Mouse (Mus musculus) T-helper 1 cell (primary cell): ENCODE data around the gene Smagp.

Experiments
- in situ Hi-C: fragments of 300-600 bp; cut with MboI, MseI; formaldehyde crosslinking; loops from one replicate; pipeline ENCODE4 v1.15.1; 2025; ENCODE audit warnings: high pct_unique_total_duplicates

The Smagp gene

DNA sequence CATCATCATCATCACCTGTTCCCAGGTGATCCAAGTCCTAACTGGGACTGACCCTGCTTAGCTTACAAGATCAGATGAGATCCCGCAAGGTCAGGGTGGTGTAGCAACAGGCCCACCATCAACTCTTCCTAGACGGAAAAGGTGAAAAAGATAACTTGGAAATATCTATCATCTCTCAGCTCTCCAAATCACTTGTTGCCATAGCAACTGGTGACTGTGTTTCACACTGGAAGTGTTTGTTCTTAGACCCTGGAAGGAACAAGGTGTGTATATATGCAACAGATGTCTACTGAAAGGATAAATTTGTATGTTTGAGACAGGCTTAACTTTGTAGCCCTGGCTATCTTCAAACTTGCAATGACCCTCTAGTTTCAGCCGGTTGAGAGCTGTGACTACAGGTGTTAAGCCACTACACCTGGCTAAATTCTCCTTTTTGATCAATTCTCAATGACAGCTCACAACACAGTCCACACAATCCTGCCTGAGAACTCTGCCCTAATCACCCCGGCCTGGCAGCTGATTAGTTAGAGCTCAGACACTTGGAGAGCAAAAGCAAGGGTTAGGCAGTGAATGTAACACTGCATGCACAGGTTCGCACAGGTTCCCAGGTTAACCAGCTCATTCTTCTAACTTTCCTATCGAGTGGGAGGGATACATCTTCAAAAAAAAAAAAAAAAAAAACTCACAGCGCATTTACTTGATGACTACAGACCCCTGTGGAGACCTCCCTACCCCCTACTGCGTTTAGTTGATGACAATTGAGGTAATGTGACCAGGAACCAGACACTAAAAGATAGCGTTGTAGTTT, 28.9 kb upstream of the Smagp start:
- in situ Hi-C loops: no loop called here

- in situ Hi-C loops: no loop called here
Measured at GRCm38 (mm10) chr15:100664813-100665274, 28.1 kb upstream of the Smagp start.

DNA sequence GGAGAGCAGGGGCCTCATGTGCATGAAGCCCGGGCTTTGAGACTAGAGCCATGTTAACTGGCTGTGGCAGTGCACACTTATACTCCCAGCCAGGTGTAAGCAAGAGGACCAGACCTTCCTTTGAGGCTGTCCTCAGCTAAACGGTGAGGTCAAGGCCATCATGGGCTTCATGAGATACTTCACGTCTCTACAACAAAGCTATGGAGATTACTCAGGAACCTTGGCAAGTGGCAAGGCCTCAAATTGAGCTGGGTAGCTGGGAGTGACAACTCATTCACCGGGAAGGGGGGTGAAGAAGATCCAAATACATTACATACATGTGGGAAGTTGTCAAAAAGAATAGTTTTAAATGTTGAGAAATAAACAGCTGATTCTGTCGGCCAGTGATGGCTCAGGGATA, 24.1 kb upstream of the Smagp start:
- in situ Hi-C loops: no loop called here

GRCm38 (mm10) chr15:100660306-100660705, 23.6 kb upstream of the Smagp start:
- in situ Hi-C loops: no loop called here

GRCm38 (mm10) chr15:100655201-100655600, 18.5 kb upstream of the Smagp start:
- in situ Hi-C loops: no loop called here

GRCm38 (mm10) chr15:100654271-100654670, 17.5 kb upstream of the Smagp start:
- in situ Hi-C loops: no loop called here

DNA sequence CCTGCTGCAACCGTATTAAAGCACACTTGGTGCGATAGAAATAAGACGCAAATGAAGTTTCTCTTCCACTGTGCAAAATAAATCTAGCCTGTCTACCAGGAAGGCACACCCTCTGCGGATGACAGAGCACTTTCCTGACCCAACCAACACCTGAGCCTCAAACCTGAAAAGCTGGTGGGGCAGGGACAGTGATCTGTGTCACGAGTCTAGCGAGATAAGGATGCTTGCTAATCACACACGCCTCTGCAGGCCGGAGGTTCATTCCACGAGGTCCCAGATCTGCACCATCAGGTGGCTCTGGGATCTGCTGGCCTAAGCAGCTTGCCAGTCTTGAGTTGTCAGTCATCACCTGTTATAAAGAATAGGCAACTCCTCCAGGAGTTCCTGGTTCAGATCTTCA, 14.9 kb upstream of the Smagp start:
- in situ Hi-C loops: no loop called here

DNA sequence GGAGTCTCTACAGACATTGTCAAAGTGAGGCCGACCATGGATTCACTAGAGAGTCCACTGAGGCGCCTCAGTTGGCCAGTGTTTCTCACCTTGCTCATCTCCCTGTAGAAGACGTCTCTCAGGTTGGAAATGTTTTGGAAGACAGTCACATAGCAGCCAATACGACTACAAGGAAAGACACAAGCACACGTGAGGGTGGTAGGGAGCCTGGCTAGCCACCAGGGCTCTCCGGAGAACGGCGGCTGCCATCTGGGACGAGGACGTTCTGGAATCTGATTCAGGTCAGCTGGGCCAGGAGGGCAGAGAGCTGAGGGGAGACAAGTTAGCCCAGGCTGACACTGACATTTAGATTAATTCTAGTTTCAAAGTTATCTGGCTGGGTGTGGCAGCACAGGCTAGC, 13.4 kb upstream of the Smagp start:
- in situ Hi-C loops: no loop called here

DNA sequence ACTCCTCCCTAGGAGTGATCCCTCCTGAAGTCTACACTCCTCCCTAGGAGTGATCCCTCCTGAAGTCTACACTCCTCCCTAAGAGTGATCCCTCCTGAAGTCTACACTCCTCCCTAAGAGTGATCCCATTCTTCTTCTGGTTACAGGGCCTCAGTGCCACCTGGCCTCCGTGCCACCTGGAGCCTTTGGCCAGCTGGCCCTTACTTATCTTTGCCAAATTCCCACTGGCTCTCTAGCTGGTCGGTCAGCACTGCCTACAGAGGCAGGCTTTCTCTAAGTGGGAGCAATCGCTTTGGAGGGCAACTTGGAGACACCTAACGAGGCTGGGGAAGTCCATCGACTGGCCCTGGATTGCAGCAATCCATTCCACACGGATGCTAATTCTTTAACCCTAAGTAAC, 9.4 kb upstream of the Smagp start:
- in situ Hi-C loops: no loop called here

DNA sequence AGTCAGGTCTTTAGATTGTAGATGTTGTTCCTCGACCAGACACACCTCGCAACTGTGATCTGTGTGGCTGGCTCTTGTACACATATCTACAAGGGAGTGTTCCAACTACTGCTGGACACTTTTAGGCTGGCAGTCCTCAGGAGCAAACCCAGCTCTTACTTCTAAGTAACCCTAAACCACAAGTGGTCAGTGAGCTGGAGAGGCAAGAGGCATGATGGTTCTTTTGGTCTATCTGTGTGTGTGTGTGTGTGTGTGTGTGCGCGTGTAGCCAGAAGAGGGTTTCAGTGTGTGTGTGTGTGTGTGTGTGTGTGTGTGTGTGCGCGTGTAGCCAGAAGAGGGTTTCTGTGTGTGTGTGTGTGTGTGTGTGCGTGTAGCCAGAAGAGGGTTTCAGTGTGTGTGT, 5.7 kb upstream of the Smagp start:
- in situ Hi-C loops: loop anchor here (5.0 kb wide), 1 partner anchor 85 kb away; no protein-coding TSS in a partner anchor

DNA sequence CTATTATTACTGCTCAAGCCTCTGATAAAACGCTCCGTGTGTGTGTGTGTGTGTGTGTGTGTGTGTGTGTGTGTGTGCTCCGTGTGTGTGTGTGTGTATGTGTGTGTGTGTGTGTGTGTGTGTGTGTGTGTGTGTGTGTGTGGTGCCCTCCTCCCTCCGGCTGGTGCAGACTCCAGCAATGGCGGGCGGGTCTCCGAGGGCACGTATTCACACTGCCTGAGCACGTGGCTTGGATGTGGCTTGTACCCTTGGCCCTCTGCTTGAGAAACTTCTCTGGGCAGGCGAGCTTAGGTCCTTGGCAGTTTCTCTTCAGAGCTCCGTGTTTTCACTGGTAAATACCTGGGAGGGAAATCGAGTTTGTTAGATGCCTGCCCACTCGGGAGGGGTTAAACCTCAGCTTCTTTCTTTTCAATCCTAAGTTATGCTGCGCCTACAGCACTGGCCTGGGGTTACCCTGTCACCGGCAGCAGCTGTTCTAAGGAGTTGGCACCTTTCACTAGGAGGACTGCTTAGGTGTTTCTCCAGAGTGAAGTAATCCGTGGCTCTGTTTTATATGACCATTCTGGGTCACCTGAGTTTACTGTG, 4.6 kb upstream of the Smagp start:
- in situ Hi-C loops: loop anchor here (5.0 kb wide), 1 partner anchor 84 kb away; no protein-coding TSS in a partner anchor

DNA sequence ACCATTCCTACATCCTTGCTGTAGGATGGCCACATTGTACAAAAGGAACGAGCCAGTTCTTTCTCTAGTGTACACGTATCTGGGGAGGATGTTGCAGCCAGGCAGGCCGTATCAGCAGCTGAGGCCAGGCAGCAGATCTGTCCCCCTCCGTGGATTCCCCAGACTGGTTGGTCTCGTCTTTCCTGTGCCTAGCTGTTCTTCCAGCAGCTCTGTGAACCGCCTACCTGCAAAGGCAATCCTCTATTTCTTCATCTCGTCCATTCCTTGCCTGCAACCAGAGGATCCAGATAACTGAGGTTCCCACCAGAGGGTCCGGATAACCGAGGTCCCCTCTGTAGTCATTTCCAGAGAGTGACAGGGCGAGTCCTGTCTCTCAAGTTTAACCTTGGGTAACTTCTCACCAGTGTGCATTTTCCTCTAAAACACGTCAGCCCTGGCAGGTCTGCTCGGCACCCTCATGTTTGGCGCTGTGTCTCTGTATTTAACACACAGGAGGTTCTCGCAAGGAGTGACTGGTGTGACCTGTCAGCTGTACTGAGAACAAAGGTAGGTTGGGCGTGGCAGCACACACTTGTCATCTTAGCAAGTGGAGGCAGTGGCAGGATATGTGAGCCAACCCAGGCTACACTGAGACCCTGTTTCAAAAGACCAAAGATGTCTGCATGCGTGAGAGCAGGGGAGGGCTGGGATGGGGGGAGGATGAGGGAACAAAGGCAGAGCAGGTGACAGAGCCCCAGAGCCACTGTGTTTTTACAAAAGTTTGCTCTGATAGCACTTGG, 3.4 kb upstream of the Smagp start:
- in situ Hi-C loops: loop anchor here (5.0 kb wide), 1 partner anchor 83 kb away; no protein-coding TSS in a partner anchor

- in situ Hi-C loops: no loop called here
Measured at GRCm38 (mm10) chr15:100637661-100638060, 921 bp upstream of the Smagp start.

GRCm38 (mm10) chr15:100635851-100636645, 692 bp downstream of the Smagp start:
- in situ Hi-C loops: no loop called here

GRCm38 (mm10) chr15:100635239-100635638, 1.5 kb downstream of the Smagp start:
- in situ Hi-C loops: no loop called here

DNA sequence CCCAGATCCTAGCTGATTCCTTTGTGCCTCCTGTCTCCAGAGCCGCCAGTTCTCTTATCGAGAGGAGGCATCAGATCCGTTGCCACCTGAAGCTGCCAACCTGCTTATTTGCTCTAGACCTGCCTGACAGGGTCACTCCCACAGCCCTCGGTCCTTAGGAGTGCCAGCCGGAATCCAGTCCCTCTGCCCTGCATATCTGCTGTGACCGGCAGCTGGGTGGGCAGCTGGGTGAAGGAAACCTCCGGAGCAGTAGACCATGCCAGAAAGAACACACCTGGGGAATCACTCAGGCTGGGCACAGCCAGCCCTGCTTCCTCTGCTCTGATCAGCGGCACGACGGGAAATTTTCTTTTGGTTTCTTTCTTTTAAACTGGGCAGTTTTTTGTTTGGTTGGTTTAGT, 3.4 kb downstream of the Smagp start:
- in situ Hi-C loops: no loop called here

GRCm38 (mm10) chr15:100632323-100632722, 4.4 kb downstream of the Smagp start:
- in situ Hi-C loops: no loop called here

GRCm38 (mm10) chr15:100631454-100632170, 5.1 kb downstream of the Smagp start:
- in situ Hi-C loops: no loop called here

GRCm38 (mm10) chr15:100630126-100630525, 6.6 kb downstream of the Smagp start:
- in situ Hi-C loops: no loop called here

DNA sequence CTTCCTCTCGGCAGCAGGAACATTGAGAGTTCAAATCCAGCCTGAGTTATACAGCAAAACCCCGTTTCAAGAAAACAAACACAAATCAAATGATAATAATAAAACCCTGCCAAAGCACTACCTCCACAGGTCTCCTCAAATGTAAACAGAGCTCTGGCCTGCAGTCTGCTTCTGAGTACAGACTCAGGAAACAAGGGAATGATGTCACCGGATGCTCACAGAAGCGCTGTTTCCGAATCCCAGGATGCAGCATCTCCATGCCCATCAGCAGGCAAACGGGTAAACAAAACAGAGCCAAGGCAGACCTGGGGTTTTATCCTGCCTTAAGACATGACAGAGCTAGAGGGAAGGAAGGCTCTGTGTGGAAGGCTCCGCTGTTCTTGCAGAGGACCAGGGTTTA, 7.9 kb downstream of the Smagp start:
- in situ Hi-C loops: no loop called here
